Mouse (Mus musculus): ENCODE results near the gene Irgm2.
A peak's percentile ranks its signal among the peaks of the same experiment; 100 is the strongest.

GRCm38 (mm10) chr11:58168167-58168915 lies 31.1 kb upstream of the Irgm2 start, which contains the start of gene Gemin5:
- TF ChIP-seq CTCF (IDR thresholded peaks at IDR 0.05; ENCODE audit: control insufficient read depth, insufficient read depth, insufficient read length) (no peak), USF1 (IDR thresholded peaks at IDR 0.05; ENCODE audit: low read depth) (peak; percentile 23)

Data from C2C12 (cell line).